Mouse (Mus musculus) erythroblast, embryonic 14.5 days (primary cell): ENCODE results near the gene S100a16.

Source experiments
- GATA1 ChIP-seq: IDR thresholded peaks from 2 replicates; pipeline ENCODE4 v1.6.1; 2012; ENCODE audit warnings: low read length, inconsistent platforms, mixed read lengths
- TAL1 ChIP-seq: IDR thresholded peaks from 3 replicates; pipeline ENCODE4 v1.6.1; 2012; ENCODE audit warnings: low read length, inconsistent platforms, mixed read lengths

GRCm38 (mm10) chr3:90531713-90532112 is 5.3 kb upstream of the S100a16 start:
- TF ChIP-seq GATA1, result no peak
- TF ChIP-seq TAL1, result no peak
